Mouse (Mus musculus) limb, embryonic 12.5 days (tissue): ENCODE data around the gene Gata2. TPM values are rescaled to one million over a fixed set of nuclear protein-coding genes. Genes with fewer than 3 reads are reported as not detected.

Source experiments
- ATAC-seq: fragments of 200-750 bp; cut with Nextera tagmentation; 2 replicates; pipeline ENCODE4 v1.8.0; 2017; ENCODE audit warnings: low read depth, moderate TSS enrichment; ENCODE audit not compliant: insufficient number of reproducible peaks, insufficient read depth, low FRiP score, low TSS enrichment
- H3K27ac ChIP-seq: fragments of 300-500 bp; sonication (generic); 2 replicates; pipeline ENCODE4 v1.5.1; 2016; ENCODE audit warnings: mild to moderate bottlenecking, moderate library complexity
- H3K27me3 ChIP-seq: fragments of 300-500 bp; sonication (generic); 2 replicates; pipeline ENCODE4 v1.6.1; 2016; ENCODE audit warnings: mild to moderate bottlenecking, moderate library complexity
- H3K36me3 ChIP-seq: fragments of 300-500 bp; sonication (generic); 2 replicates; pipeline ENCODE4 v1.6.1; 2016; ENCODE audit warnings: mild to moderate bottlenecking, moderate library complexity
- H3K4me1 ChIP-seq: fragments of 300-500 bp; sonication (generic); replicated peaks from 2 replicates; pipeline ENCODE4 v1.6.1; 2016
- H3K4me2 ChIP-seq: fragments of 300-500 bp; sonication (generic); 2 replicates; pipeline ENCODE4 v1.6.1; 2016; ENCODE audit warnings: mild to moderate bottlenecking, moderate library complexity
- H3K4me3 ChIP-seq: fragments of 300-500 bp; sonication (generic); replicated peaks from 2 replicates; pipeline ENCODE4 v1.5.1; 2016; ENCODE audit warnings: mild to moderate bottlenecking
- H3K9ac ChIP-seq: fragments of 300-500 bp; sonication (generic); replicated peaks from 2 replicates; pipeline ENCODE4 v1.6.1; 2016; ENCODE audit warnings: mild to moderate bottlenecking, moderate library complexity
- H3K9me3 ChIP-seq: fragments of 300-500 bp; sonication (generic); 2 replicates; pipeline ENCODE4 v1.6.1; 2016; ENCODE audit warnings: mild to moderate bottlenecking, moderate library complexity
- WGBS: fragments of 180-500 bp; shearing (Covaris S2); methylation state at CpG from one replicate; pipeline ENCODE4 v1.1.7; 2016; 5-methylcytosine and 5-hydroxymethylcytosine counted together
- polyA plus RNA-seq: library from polyadenylated mRNA; unstranded; fragments of >200 nt; fragmentation: Nextera tagmentation; extraction: Ambion mirVana; gene quantifications from 2 replicates; pipeline ENCODE4 v1.2.1, GENCODE M21; 2016

The Gata2 gene
- polyA plus RNA-seq, 1 experiment from 2014 or later = 5.7 TPM

- peaks cover 3% of the 10 kb centered on the region; the same call in 1 of the 2 replicates for H3K4me1 ChIP-seq
- peaks cover 11% of the 10 kb centered on the region for H3K9me3 ChIP-seq
- no peak overlapping the region for H3K9ac ChIP-seq
- H3K36me3 ChIP-seq = no peaks in the 10 kb centered on the region
- no peak overlapping the region for H3K4me2 ChIP-seq
- no peak overlapping the region for H3K4me3 ChIP-seq
- ATAC-seq = no peak
- 79% methylated on average over 2 of the region's 2 CpGs for WGBS
- H3K27me3 ChIP-seq = peaks cover 4% of the 10 kb centered on the region; the same call in 1 of the 2 replicates
- no peak overlapping the region for H3K27ac ChIP-seq
These were observed 19.0 kb upstream of the Gata2 start for GRCm38 (mm10) chr6:88174676-88175075.

GRCm38 (mm10) chr6:88184671-88185070 is 9.0 kb upstream of the Gata2 start:
- 79% methylated on average over 4 of the region's 4 CpGs for WGBS
- no peak for ATAC-seq
- Histone ChIP-seq H3K4me3 (no peak overlapping the region), H3K27ac (no peak overlapping the region), H3K27me3 (peaks cover 41% of the 10 kb centered on the region), H3K4me2 (no peak overlapping the region), H3K4me1 (no peaks in the 10 kb centered on the region), H3K9ac (no peak overlapping the region), H3K36me3 (no peaks in the 10 kb centered on the region), H3K9me3 (no peaks in the 10 kb centered on the region)

GRCm38 (mm10) chr6:88188148-88188547 is 5.5 kb upstream of the Gata2 start:
- no peak overlapping the region for H3K4me2 ChIP-seq
- no peak overlapping the region for H3K4me3 ChIP-seq
- WGBS = 73% methylated on average over 6 of the region's 6 CpGs
- H3K36me3 ChIP-seq = no peaks in the 10 kb centered on the region
- H3K27me3 ChIP-seq = peaks cover 76% of the 10 kb centered on the region
- no peak overlapping the region for H3K9ac ChIP-seq
- ATAC-seq = no peak
- no peaks in the 10 kb centered on the region for H3K9me3 ChIP-seq
- H3K27ac ChIP-seq = no peak overlapping the region
- peaks cover 8% of the 10 kb centered on the region; the same call in 1 of the 2 replicates for H3K4me1 ChIP-seq

- peaks cover 89% of the 10 kb centered on the region for H3K27me3 ChIP-seq
- H3K4me2 ChIP-seq = peak overlapping the region; percentile 82
- H3K36me3 ChIP-seq = no peaks in the 10 kb centered on the region
- H3K4me1 ChIP-seq = peaks cover 18% of the 10 kb centered on the region
- peak overlapping the region; percentile 49 for H3K4me3 ChIP-seq
- H3K9me3 ChIP-seq = no peaks in the 10 kb centered on the region
- 2% methylated on average over 56 of the region's 56 CpGs for WGBS
- no peak overlapping the region for H3K27ac ChIP-seq
- ATAC-seq = peak; percentile 41; the same call in 1 of the 2 replicates
- H3K9ac ChIP-seq = 0 out of 2 replicates have a peak overlapping the region, but pooled peaks have one; percentile 31
These were observed 4.2 kb upstream of the Gata2 start for GRCm38 (mm10) chr6:88189312-88190042.

- ATAC-seq = no peak
- peaks cover 94% of the 10 kb centered on the region for H3K27me3 ChIP-seq
- no peaks in the 10 kb centered on the region for H3K36me3 ChIP-seq
- peaks cover 18% of the 10 kb centered on the region for H3K4me1 ChIP-seq
- WGBS = under 1% methylated on average over 13 of the region's 13 CpGs
- H3K4me2 ChIP-seq = peak overlapping the region; percentile 82
- peak overlapping the region; percentile 49 for H3K4me3 ChIP-seq
- no peaks in the 10 kb centered on the region for H3K9me3 ChIP-seq
- H3K27ac ChIP-seq = no peak overlapping the region
- H3K9ac ChIP-seq = no peak overlapping the region
These were observed 3.7 kb upstream of the Gata2 start for GRCm38 (mm10) chr6:88190043-88190309.

GRCm38 (mm10) chr6:88190310-88191023 is 3.2 kb upstream of the Gata2 start:
- H3K9ac ChIP-seq = 0 out of 2 replicates have a peak overlapping the region, but pooled peaks have one; percentile 27
- peak overlapping the region; percentile 82 for H3K4me2 ChIP-seq
- ATAC-seq = no peak
- H3K4me1 ChIP-seq = peaks cover 18% of the 10 kb centered on the region
- H3K9me3 ChIP-seq = no peaks in the 10 kb centered on the region
- H3K4me3 ChIP-seq = peak overlapping the region; percentile 49
- 2% methylated on average over 49 of the region's 49 CpGs for WGBS
- H3K36me3 ChIP-seq = no peaks in the 10 kb centered on the region
- H3K27ac ChIP-seq = no peak overlapping the region
- peaks cover 99% of the 10 kb centered on the region for H3K27me3 ChIP-seq

- H3K27ac ChIP-seq = no peak overlapping the region
- H3K9ac ChIP-seq = 0 out of 2 replicates have a peak overlapping the region, but pooled peaks have one; percentile 27
- 6% methylated on average over 6 of the region's 6 CpGs for WGBS
- no peaks in the 10 kb centered on the region for H3K9me3 ChIP-seq
- peaks cover 19% of the 10 kb centered on the region for H3K4me1 ChIP-seq
- H3K4me2 ChIP-seq = 0 out of 2 replicates have a peak overlapping the region, but pooled peaks have one; percentile 82
- H3K4me3 ChIP-seq = no peak overlapping the region
- ATAC-seq = no peak
- H3K27me3 ChIP-seq = peaks cover 99% of the 10 kb centered on the region
- H3K36me3 ChIP-seq = no peaks in the 10 kb centered on the region
These were observed 2.7 kb upstream of the Gata2 start for GRCm38 (mm10) chr6:88191024-88191365.

GRCm38 (mm10) chr6:88191411-88192070 is 2.1 kb upstream of the Gata2 start:
- ATAC-seq = no peak
- no peak overlapping the region for H3K9ac ChIP-seq
- 9% methylated on average over 4 of the region's 4 CpGs for WGBS
- H3K36me3 ChIP-seq = no peaks in the 10 kb centered on the region
- no peak overlapping the region for H3K4me2 ChIP-seq
- H3K4me1 ChIP-seq = peaks cover 25% of the 10 kb centered on the region
- peaks cover 99% of the 10 kb centered on the region for H3K27me3 ChIP-seq
- no peaks in the 10 kb centered on the region for H3K9me3 ChIP-seq
- H3K27ac ChIP-seq = no peak overlapping the region
- H3K4me3 ChIP-seq = no peak overlapping the region

GRCm38 (mm10) chr6:88192756-88193155 is 935 bp upstream of the Gata2 start:
- Histone ChIP-seq H3K27me3 (peaks cover 100% of the 10 kb centered on the region), H3K36me3 (no peaks in the 10 kb centered on the region), H3K4me2 (no peak overlapping the region), H3K27ac (no peak overlapping the region), H3K9ac (no peak overlapping the region), H3K4me1 (peaks cover 37% of the 10 kb centered on the region), H3K4me3 (no peak overlapping the region), H3K9me3 (no peaks in the 10 kb centered on the region)
- WGBS = 10% methylated on average over 8 of the region's 8 CpGs
- no peak for ATAC-seq

GRCm38 (mm10) chr6:88194053-88194977 is 624 bp downstream of the Gata2 start:
- Histone ChIP-seq H3K4me2 (peak overlapping the region; percentile 60), H3K9ac (peak overlapping the region; percentile 42; the same call in 1 of the 2 replicates), H3K9me3 (no peaks in the 10 kb centered on the region), H3K27me3 (peaks cover 100% of the 10 kb centered on the region), H3K36me3 (no peaks in the 10 kb centered on the region), H3K27ac (no peak overlapping the region), H3K4me1 (peaks cover 52% of the 10 kb centered on the region), H3K4me3 (peak overlapping the region; percentile 41)
- under 1% methylated on average over 57 of the region's 58 CpGs for WGBS
- ATAC-seq = no peak
